Mouse (Mus musculus) hindbrain, embryonic 11.5 days (tissue): ENCODE measurements around the gene Copb2. TPM values are rescaled to one million over a fixed set of nuclear protein-coding genes. Genes with fewer than 3 reads are reported as not detected.

Experiments
- ATAC-seq: fragments of 200-750 bp; cut with Nextera tagmentation; 2 replicates; pipeline ENCODE4 v1.8.0; 2017; ENCODE audit warnings: mild to moderate bottlenecking, moderate TSS enrichment, moderate library complexity; ENCODE audit not compliant: low FRiP score
- DNase-seq: peaks from one replicate; pipeline ENCODE4 v3.0.0-alpha.2; 2015; ENCODE audit warnings: low spot score
- H3K27ac ChIP-seq: fragments of 300-500 bp; sonication (generic); 2 replicates; pipeline ENCODE4 v1.5.1; 2014; ENCODE audit warnings: mild to moderate bottlenecking, low read depth, low read length
- H3K27me3 ChIP-seq: fragments of 300-500 bp; sonication (generic); 2 replicates; pipeline ENCODE4 v1.6.1; 2014; ENCODE audit warnings: mild to moderate bottlenecking, low read length, moderate library complexity, mixed read lengths; ENCODE audit not compliant: control insufficient read depth, insufficient read depth
- H3K36me3 ChIP-seq: fragments of 300-500 bp; sonication (generic); 2 replicates; pipeline ENCODE4 v1.6.1; 2014; ENCODE audit warnings: mild to moderate bottlenecking, low read length, moderate library complexity, mixed read lengths; ENCODE audit not compliant: control insufficient read depth, insufficient read depth
- H3K4me1 ChIP-seq: fragments of 300-500 bp; sonication (generic); replicated peaks from 2 replicates; pipeline ENCODE4 v1.6.1; 2014; ENCODE audit warnings: low read length, mixed read lengths; ENCODE audit not compliant: control insufficient read depth, insufficient read depth
- H3K4me2 ChIP-seq: fragments of 300-500 bp; sonication (generic); replicated peaks from 2 replicates; pipeline ENCODE4 v1.6.1; 2014; ENCODE audit warnings: mild to moderate bottlenecking, low read depth, low read length
- H3K4me3 ChIP-seq: fragments of 300-500 bp; sonication (generic); 2 replicates; pipeline ENCODE4 v1.5.1; 2014; ENCODE audit warnings: low read depth, low read length
- H3K9ac ChIP-seq: fragments of 300-500 bp; sonication (generic); 2 replicates; pipeline ENCODE4 v1.6.1; 2014; ENCODE audit warnings: low read depth, low read length
- H3K9me3 ChIP-seq: fragments of 300-500 bp; sonication (generic); 2 replicates; pipeline ENCODE4 v1.6.1; 2016; ENCODE audit warnings: low read length; ENCODE audit not compliant: control insufficient read depth
- WGBS: fragments of 180-500 bp; shearing (Covaris S2); extraction: QIAGEN DNeasy Blood & Tissue Kit; methylation state at CpG from one replicate; pipeline ENCODE4 v1.1.7; 2014; 5-methylcytosine and 5-hydroxymethylcytosine counted together
- polyA plus RNA-seq: library from polyadenylated mRNA; unstranded; fragments of >200 nt; fragmentation: Nextera tagmentation; extraction: Ambion mirVana; gene quantifications from 2 replicates; pipeline ENCODE4 v1.2.1, GENCODE M21; 2014

Gene Copb2
- polyA plus RNA-seq, 1 experiment from 2014 or later = 169 TPM

- no peak for DNase-seq
- no peak for ATAC-seq
- no peaks in the 10 kb centered on the region for H3K36me3 ChIP-seq
- no peaks in the 10 kb centered on the region for H3K27me3 ChIP-seq
- H3K9ac ChIP-seq = no peak overlapping the region
- no peaks in the 10 kb centered on the region for H3K4me1 ChIP-seq
- no peaks in the 10 kb centered on the region for H3K9me3 ChIP-seq
- H3K4me3 ChIP-seq = no peak overlapping the region
- H3K27ac ChIP-seq = no peak overlapping the region
- no peak overlapping the region for H3K4me2 ChIP-seq
These were observed 27.8 kb upstream of the Copb2 start for GRCm38 (mm10) chr9:98535763-98536162.

GRCm38 (mm10) chr9:98538017-98538712 lies 25.4 kb upstream of the Copb2 start:
- DNase-seq = peak; percentile 20

GRCm38 (mm10) chr9:98538713-98539360 lies 24.7 kb upstream of the Copb2 start:
- Histone ChIP-seq H3K27me3 (no peaks in the 10 kb centered on the region), H3K9ac (no peak overlapping the region), H3K27ac (no peak overlapping the region), H3K4me3 (no peak overlapping the region), H3K36me3 (no peaks in the 10 kb centered on the region), H3K9me3 (no peaks in the 10 kb centered on the region), H3K4me1 (no peaks in the 10 kb centered on the region), H3K4me2 (no peak overlapping the region)
- 9% methylated on average over 13 of the region's 13 CpGs for WGBS
- no peak for ATAC-seq
- peak; percentile 80 for DNase-seq

More at GRCm38 (mm10) chr9:98538017-98538712, 25.4 kb upstream of the Copb2 start:
- no peaks in the 10 kb centered on the region for H3K27me3 ChIP-seq
- no peak overlapping the region for H3K27ac ChIP-seq
- H3K4me2 ChIP-seq = no peak overlapping the region
- no peak overlapping the region for H3K4me3 ChIP-seq
- ATAC-seq = 0 out of 2 replicates have a peak, but pooled peaks have one; percentile 47
- H3K36me3 ChIP-seq = no peaks in the 10 kb centered on the region
- H3K9ac ChIP-seq = no peak overlapping the region
- WGBS = 49% methylated on average over 13 of the region's 13 CpGs
- no peaks in the 10 kb centered on the region for H3K4me1 ChIP-seq
- H3K9me3 ChIP-seq = no peaks in the 10 kb centered on the region

- ATAC-seq (no peak), DNase-seq (no peak)
- H3K4me2 ChIP-seq = no peak overlapping the region
- H3K27ac ChIP-seq = no peak overlapping the region
- WGBS = 88% methylated on average over 3 of the region's 3 CpGs
- H3K9me3 ChIP-seq = no peaks in the 10 kb centered on the region
- H3K27me3 ChIP-seq = no peaks in the 10 kb centered on the region
- no peaks in the 10 kb centered on the region for H3K4me1 ChIP-seq
- no peak overlapping the region for H3K9ac ChIP-seq
- no peak overlapping the region for H3K4me3 ChIP-seq
- no peaks in the 10 kb centered on the region for H3K36me3 ChIP-seq
These were observed 19.5 kb upstream of the Copb2 start for GRCm38 (mm10) chr9:98544042-98544441.

DNA sequence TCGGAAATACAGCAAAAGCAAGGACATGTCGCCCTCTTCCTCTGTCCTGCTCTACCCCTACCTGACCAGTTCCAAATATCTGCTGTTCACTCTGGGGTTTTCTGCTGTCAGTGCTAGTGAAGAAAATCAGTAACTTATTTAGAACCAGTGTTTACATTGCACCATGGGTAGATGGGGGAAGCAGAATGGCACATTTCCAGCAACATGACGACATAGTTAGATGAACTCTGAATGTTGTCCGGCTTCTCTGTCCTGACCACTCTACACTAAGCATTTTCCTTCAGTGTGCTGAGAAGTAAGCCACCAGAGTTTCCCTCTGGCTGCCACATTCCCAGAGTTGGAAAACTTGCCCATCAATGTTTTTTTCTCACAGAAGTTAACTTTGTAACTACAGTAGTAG lies 20.3 kb downstream of the Copb2 start:
- H3K4me1 ChIP-seq = no peaks in the 10 kb centered on the region
- H3K9me3 ChIP-seq = no peaks in the 10 kb centered on the region
- no peak overlapping the region for H3K9ac ChIP-seq
- no peak overlapping the region for H3K4me3 ChIP-seq
- ATAC-seq (no peak), DNase-seq (no peak)
- H3K36me3 ChIP-seq = peaks cover 16% of the 10 kb centered on the region; the same call in 1 of the 2 replicates
- no peak overlapping the region for H3K4me2 ChIP-seq
- H3K27me3 ChIP-seq = no peaks in the 10 kb centered on the region
- 88% methylated on average over 4 of the region's 4 CpGs for WGBS
- no peak overlapping the region for H3K27ac ChIP-seq

DNA sequence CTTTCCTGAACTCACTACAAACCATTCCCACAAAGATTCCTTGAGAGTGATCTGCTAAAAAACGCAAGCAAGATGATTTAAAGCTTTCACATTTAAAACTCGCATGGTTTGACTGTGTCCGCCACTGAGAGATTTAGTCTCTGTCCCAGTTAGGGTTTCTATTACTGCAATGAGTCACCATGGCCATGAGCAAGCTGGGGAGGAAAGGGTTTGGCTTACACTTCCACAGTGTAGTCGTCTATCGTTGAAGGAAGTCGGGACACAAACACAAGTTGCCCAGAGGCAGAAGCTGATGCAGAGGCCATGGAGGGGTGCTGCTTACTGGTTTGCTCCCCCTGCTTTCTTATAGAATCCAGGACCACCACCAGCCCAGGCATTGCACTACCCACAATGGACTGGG lies 36.6 kb downstream of the Copb2 start:
- DNase-seq = no peak
- no peaks in the 10 kb centered on the region for H3K27me3 ChIP-seq
- no peaks in the 10 kb centered on the region for H3K36me3 ChIP-seq
- H3K9me3 ChIP-seq = no peaks in the 10 kb centered on the region
- WGBS = 97% methylated on average over 6 of the region's 6 CpGs
- H3K4me1 ChIP-seq = no peaks in the 10 kb centered on the region
- no peak overlapping the region for H3K27ac ChIP-seq
- H3K4me3 ChIP-seq = no peak overlapping the region
- ATAC-seq = no peak
- H3K4me2 ChIP-seq = peak overlapping the region; percentile 90; the same call in 1 of the 2 replicates
- no peak overlapping the region for H3K9ac ChIP-seq

DNA sequence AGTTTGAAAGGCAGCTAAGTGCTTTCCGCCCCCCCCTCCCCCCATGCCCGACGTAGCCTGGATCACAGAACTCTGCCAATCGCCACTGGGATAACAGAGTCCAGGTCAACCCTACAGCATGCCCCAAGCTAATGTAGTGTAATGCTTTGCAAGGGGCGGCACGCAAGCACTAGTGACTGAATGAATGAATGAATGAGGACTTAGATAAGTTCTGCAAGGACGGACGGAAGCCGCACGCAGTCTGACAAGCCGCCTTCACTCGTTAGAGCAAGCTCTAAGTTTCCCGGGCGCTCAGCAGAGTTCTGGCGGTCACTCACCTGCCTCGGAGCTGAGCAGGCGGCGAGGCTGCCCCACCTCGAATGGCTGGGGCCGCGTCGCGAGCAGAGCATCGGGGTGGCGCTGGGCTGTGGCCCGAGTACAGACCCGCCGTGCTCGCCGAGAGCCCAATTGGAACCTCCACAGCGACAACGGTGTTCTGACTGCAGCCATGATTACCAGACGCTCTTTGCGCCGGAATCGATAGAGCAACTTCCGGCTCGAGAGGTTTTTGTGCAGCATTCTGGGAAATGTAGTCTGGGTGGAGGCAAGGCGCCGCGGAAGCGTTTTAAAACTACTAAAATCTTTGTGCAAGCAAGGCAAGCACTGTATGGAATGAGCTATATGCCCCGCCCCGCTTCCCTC lies 37.8 kb downstream of the Copb2 start, which contains the start of gene Mrps22:
Gene Mrps22 (minus strand): TSS at position 505 of the 681 bp plus-strand sequence.
- peak; percentile 95 for ATAC-seq
- Histone ChIP-seq H3K4me1 (no peaks in the 10 kb centered on the region), H3K4me3 (peak within 1 kb of the TSS; percentile 62), H3K4me2 (peak within 1 kb of the TSS; percentile 90), H3K36me3 (no peaks in the 10 kb centered on the region), H3K9ac (peak within 1 kb of the TSS; percentile 57), H3K27me3 (no peaks in the 10 kb centered on the region), H3K27ac (no peak within 1 kb of the TSS), H3K9me3 (no peaks in the 10 kb centered on the region)
- under 1% methylated on average over 44 of the region's 44 CpGs for WGBS
- DNase-seq = peak; percentile 86

DNA sequence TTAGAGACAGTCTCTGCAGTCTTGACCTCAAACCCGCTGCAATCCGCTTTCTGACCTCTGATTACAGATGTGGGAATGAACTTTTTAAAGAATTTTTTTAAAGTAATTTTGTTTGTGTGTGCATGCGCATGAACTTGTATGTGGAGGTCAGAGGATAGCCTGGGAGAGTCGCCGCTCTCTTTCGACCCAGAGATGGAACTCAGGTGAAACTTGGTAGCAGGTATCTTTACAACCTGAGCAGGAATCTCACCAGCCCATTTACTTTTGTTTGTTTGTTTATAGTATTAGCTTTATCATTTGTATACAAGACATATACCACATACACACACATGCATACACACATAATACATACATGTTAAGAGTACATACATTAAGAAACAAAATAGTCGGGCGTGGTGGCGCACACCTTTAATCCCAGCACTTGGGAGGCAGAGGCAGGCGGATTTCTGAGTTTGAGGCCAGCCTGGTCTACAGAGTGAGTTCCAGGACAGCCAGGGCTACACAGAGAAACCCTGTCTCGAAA lies 38.4 kb downstream of the Copb2 start:
- DNase-seq = no peak
- Histone ChIP-seq H3K9ac (no peak overlapping the region), H3K9me3 (no peaks in the 10 kb centered on the region), H3K27ac (no peak overlapping the region), H3K27me3 (no peaks in the 10 kb centered on the region), H3K4me2 (peak overlapping the region; percentile 19), H3K36me3 (no peaks in the 10 kb centered on the region), H3K4me3 (peak overlapping the region; percentile 62), H3K4me1 (no peaks in the 10 kb centered on the region)
- ATAC-seq = peak; percentile 51; the same call in 1 of the 2 replicates
- WGBS = 52% methylated on average over 11 of the region's 11 CpGs
